ENCODE assay signal across 25 mouse cellular contexts in the genomic region with DNA sequence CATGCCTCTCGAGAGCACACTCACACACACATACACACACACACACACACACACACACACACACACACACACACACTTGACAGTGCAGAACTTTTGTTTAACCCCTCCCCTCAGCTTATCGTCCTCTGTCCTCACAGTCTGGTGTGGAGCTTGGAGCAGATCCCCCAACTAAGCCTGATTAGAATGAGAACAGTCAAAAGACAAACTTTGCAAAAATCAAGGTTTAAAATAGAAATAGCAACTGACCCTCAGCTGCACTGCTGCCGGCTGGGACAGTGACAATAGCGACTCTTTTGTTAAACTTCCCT. TPM values are rescaled to one million over a fixed set of nuclear protein-coding genes. Genes with fewer than 3 reads are reported as not detected.
DNase-seq lines count a peak whose midpoint lies in the region; ATAC-seq and TF ChIP-seq lines count a peak whose summit lies in the region.
"Had no signal": no experiment of that assay in that cellular context is flagged by ENCODE, and none has a peak within 500 bp of the region (broad histone marks: within the 10 kb centered on the region; RNA-seq: fewer than 3 reads in every experiment).

No protein-coding gene starts in this region.

- WGBS in forebrain, embryonic 13.5 days = 10% methylated on average over 4 of the region's 4 CpGs
- WGBS in forebrain, postnatal 0 days = 24% methylated on average over 4 of the region's 4 CpGs
- 19% methylated on average over 4 of the region's 4 CpGs for WGBS in hindbrain, embryonic 11.5 days
- 18% methylated on average over 4 of the region's 4 CpGs for WGBS in hindbrain, embryonic 16.5 days
- WGBS in midbrain, embryonic 12.5 days = 2% methylated on average over 4 of the region's 4 CpGs
- 2% methylated on average over 4 of the region's 4 CpGs for WGBS in midbrain, embryonic 14.5 days

- no peak overlapping the region for H3K27ac ChIP-seq in forebrain, embryonic 13.5 days
- no peak overlapping the region for H3K27ac ChIP-seq in forebrain, postnatal 0 days (ENCODE audit: low read depth, low read length)
- H3K27ac ChIP-seq in hindbrain, embryonic 11.5 days (ENCODE audit: low read depth, low read length) = no peak overlapping the region
- no peak overlapping the region for H3K27ac ChIP-seq in hindbrain, embryonic 16.5 days (ENCODE audit: low read depth, low read length)
- peak overlapping the region; percentile 35; the same call in 1 of the 2 replicates for H3K27ac ChIP-seq in midbrain, embryonic 12.5 days (replicated peaks)
- no peak overlapping the region for H3K27ac ChIP-seq in midbrain, embryonic 14.5 days (replicated peaks; ENCODE audit: low read depth, low read length)
- H3K27ac ChIP-seq: embryonic facial prominence, embryonic 12.5 days; kidney, embryonic 15.5 days; left cerebral cortex, adult 2 months; limb, embryonic 12.5 days; liver, embryonic 15.5 days; lung, embryonic 15.5 days had no signal

- peaks cover 4% of the 10 kb centered on the region; the same call in 1 of the 2 replicates for H3K36me3 ChIP-seq in forebrain, embryonic 13.5 days (ENCODE audit: poor library complexity, severe bottlenecking)
- H3K36me3 ChIP-seq in forebrain, postnatal 0 days (ENCODE audit: insufficient read depth) = no peaks in the 10 kb centered on the region
- H3K36me3 ChIP-seq in hindbrain, embryonic 11.5 days (ENCODE audit: control insufficient read depth, insufficient read depth, low read length) = no peaks in the 10 kb centered on the region
- H3K36me3 ChIP-seq in hindbrain, embryonic 16.5 days (ENCODE audit: control insufficient read depth, insufficient read depth, low read length) = no peaks in the 10 kb centered on the region
- H3K36me3 ChIP-seq in midbrain, embryonic 12.5 days = 0 out of 2 replicates have a peak, but pooled peaks cover 5% of the 10 kb centered on the region
- H3K36me3 ChIP-seq in midbrain, embryonic 14.5 days (ENCODE audit: control insufficient read depth, insufficient read depth, low read length) = no peaks in the 10 kb centered on the region
- H3K36me3 ChIP-seq: embryonic facial prominence, embryonic 12.5 days; kidney, embryonic 15.5 days; limb, embryonic 12.5 days; liver, embryonic 15.5 days; lung, embryonic 15.5 days had no signal

- H3K9ac ChIP-seq in forebrain, embryonic 13.5 days = 0 out of 2 replicates have a peak overlapping the region, but pooled peaks have one; percentile 5
- no peak overlapping the region for H3K9ac ChIP-seq in forebrain, postnatal 0 days
- H3K9ac ChIP-seq in hindbrain, embryonic 11.5 days (ENCODE audit: low read depth, low read length) = no peak overlapping the region
- no peak overlapping the region for H3K9ac ChIP-seq in hindbrain, embryonic 16.5 days (ENCODE audit: low read depth, low read length)
- no peak overlapping the region for H3K9ac ChIP-seq in midbrain, embryonic 12.5 days (replicated peaks)
- no peak overlapping the region for H3K9ac ChIP-seq in midbrain, embryonic 14.5 days (replicated peaks; ENCODE audit: low read length)
- H3K9ac ChIP-seq: embryonic facial prominence, embryonic 12.5 days; kidney, embryonic 15.5 days; limb, embryonic 12.5 days; liver, embryonic 15.5 days; lung, embryonic 15.5 days had no signal

- peaks cover 58% of the 10 kb centered on the region for H3K4me1 ChIP-seq in forebrain, embryonic 13.5 days
- no peaks in the 10 kb centered on the region for H3K4me1 ChIP-seq in forebrain, postnatal 0 days (ENCODE audit: insufficient read depth)
- peaks cover 12% of the 10 kb centered on the region for H3K4me1 ChIP-seq in hindbrain, embryonic 11.5 days (replicated peaks; ENCODE audit: control insufficient read depth, insufficient read depth, low read length)
- peaks cover 13% of the 10 kb centered on the region for H3K4me1 ChIP-seq in hindbrain, embryonic 16.5 days (ENCODE audit: control insufficient read depth, insufficient read depth, low read depth, low read length)
- H3K4me1 ChIP-seq in midbrain, embryonic 12.5 days = peaks cover 50% of the 10 kb centered on the region
- H3K4me1 ChIP-seq in midbrain, embryonic 14.5 days (ENCODE audit: control insufficient read depth, insufficient read depth, low read length) = peaks cover 29% of the 10 kb centered on the region
- H3K4me1 ChIP-seq: limb, embryonic 12.5 days; liver, embryonic 15.5 days; lung, embryonic 15.5 days had no signal

- H3K4me3 ChIP-seq in forebrain, embryonic 13.5 days = no peak overlapping the region
- no peak overlapping the region for H3K4me3 ChIP-seq in forebrain, postnatal 0 days (ENCODE audit: low read depth, low read length)
- H3K4me3 ChIP-seq in hindbrain, embryonic 11.5 days (ENCODE audit: low read depth, low read length) = no peak overlapping the region
- H3K4me3 ChIP-seq in hindbrain, embryonic 16.5 days (ENCODE audit: low read length) = no peak overlapping the region
- no peak overlapping the region for H3K4me3 ChIP-seq in midbrain, embryonic 12.5 days
- no peak overlapping the region for H3K4me3 ChIP-seq in midbrain, embryonic 14.5 days (replicated peaks; ENCODE audit: low read depth, low read length)
- H3K4me3 ChIP-seq: embryonic facial prominence, embryonic 12.5 days; kidney, embryonic 15.5 days; left cerebral cortex, adult 2 months; limb, embryonic 12.5 days; liver, embryonic 15.5 days; lung, embryonic 15.5 days had no signal

- no peak for TF ChIP-seq CTCF in forebrain, postnatal 0 days (IDR thresholded peaks at IDR 0.05; ENCODE audit: low read depth)

- H3K4me2 ChIP-seq in forebrain, embryonic 13.5 days = no peak overlapping the region
- no peak overlapping the region for H3K4me2 ChIP-seq in forebrain, postnatal 0 days (ENCODE audit: low read depth)
- H3K4me2 ChIP-seq in hindbrain, embryonic 11.5 days (replicated peaks; ENCODE audit: low read depth, low read length) = no peak overlapping the region
- no peak overlapping the region for H3K4me2 ChIP-seq in hindbrain, embryonic 16.5 days (ENCODE audit: low read length)
- H3K4me2 ChIP-seq in midbrain, embryonic 12.5 days (replicated peaks) = no peak overlapping the region
- H3K4me2 ChIP-seq in midbrain, embryonic 14.5 days (ENCODE audit: low read length) = no peak overlapping the region
- H3K4me2 ChIP-seq: embryonic facial prominence, embryonic 12.5 days; kidney, embryonic 15.5 days; limb, embryonic 12.5 days; liver, embryonic 15.5 days; lung, embryonic 15.5 days had no signal

- no peaks in the 10 kb centered on the region for H3K27me3 ChIP-seq in forebrain, embryonic 13.5 days
- no peaks in the 10 kb centered on the region for H3K27me3 ChIP-seq in forebrain, postnatal 0 days (ENCODE audit: insufficient read depth, low read length)
- no peaks in the 10 kb centered on the region for H3K27me3 ChIP-seq in hindbrain, embryonic 11.5 days (ENCODE audit: control insufficient read depth, insufficient read depth, low read length)
- H3K27me3 ChIP-seq in hindbrain, embryonic 16.5 days (replicated peaks; ENCODE audit: control insufficient read depth, insufficient read depth, low read length) = no peaks in the 10 kb centered on the region
- no peaks in the 10 kb centered on the region for H3K27me3 ChIP-seq in midbrain, embryonic 12.5 days
- no peaks in the 10 kb centered on the region for H3K27me3 ChIP-seq in midbrain, embryonic 14.5 days (ENCODE audit: control insufficient read depth, insufficient read depth, low read length)
- H3K27me3 ChIP-seq: liver, embryonic 15.5 days; lung, embryonic 15.5 days had no signal

- H3K9me3 ChIP-seq in forebrain, embryonic 13.5 days (replicated peaks) = no peaks in the 10 kb centered on the region
- H3K9me3 ChIP-seq in forebrain, postnatal 0 days (ENCODE audit: low read length) = no peaks in the 10 kb centered on the region
- no peaks in the 10 kb centered on the region for H3K9me3 ChIP-seq in hindbrain, embryonic 11.5 days (ENCODE audit: control insufficient read depth, low read length)
- H3K9me3 ChIP-seq in hindbrain, embryonic 16.5 days (ENCODE audit: control insufficient read depth, low read length) = no peaks in the 10 kb centered on the region
- 0 out of 2 replicates have a peak, but pooled peaks cover 4% of the 10 kb centered on the region for H3K9me3 ChIP-seq in midbrain, embryonic 12.5 days
- H3K9me3 ChIP-seq in midbrain, embryonic 14.5 days (ENCODE audit: control insufficient read depth, low read length) = no peaks in the 10 kb centered on the region
- H3K9me3 ChIP-seq: embryonic facial prominence, embryonic 12.5 days; kidney, embryonic 15.5 days; limb, embryonic 12.5 days; liver, embryonic 15.5 days; lung, embryonic 15.5 days had no signal

- DNase-seq in forebrain, postnatal 0 days = no peak
- peak; percentile 25 for DNase-seq in hindbrain, embryonic 11.5 days (ENCODE audit: low spot score)
- DNase-seq in midbrain, embryonic 14.5 days = no peak
- no peak for DNase-seq in layer of hippocampus, postnatal 14 days (ENCODE audit: low spot score in 2 of 2)
- DNase-seq: adrenal gland, postnatal 14 days; cerebellum, adult 11 months; cerebellum, adult 9-10 months; cerebellum, postnatal 36 days; kidney, adult 18-20 months; kidney, postnatal 25 days; right cerebral cortex, postnatal 25 days; thymus, postnatal 14 days had no signal

- no peak for ATAC-seq in forebrain, embryonic 13.5 days
- no peak for ATAC-seq in forebrain, postnatal 0 days
- no peak for ATAC-seq in hindbrain, embryonic 11.5 days (ENCODE audit: low FRiP score)
- ATAC-seq in hindbrain, embryonic 16.5 days = no peak
- ATAC-seq in midbrain, embryonic 12.5 days (ENCODE audit: low FRiP score, low read depth) = peak; percentile 44; the same call in 1 of the 2 replicates
- no peak for ATAC-seq in midbrain, embryonic 14.5 days (ENCODE audit: low FRiP score, low TSS enrichment)
- ATAC-seq: CD4-positive, CD25-positive, alpha-beta regulatory T cell, adult 4 months had no signal

RNA-seq across cellular contexts. Expression of gene Zfp536, which starts 37.1 kb away (rescaled TPM):
- polyA plus RNA-seq in forebrain, embryonic 13.5 days (2015; fragmentation: Nextera tagmentation; extraction: Ambion mirVana) = 39.7 and 42.0 TPM in 2 replicates
- total RNA-seq in forebrain, postnatal 0 days (2014; rRNA removed) = 24.3 and 34.9 TPM in 2 replicates
- polyA plus RNA-seq in forebrain, postnatal 0 days (2015; fragmentation: Nextera tagmentation; extraction: Ambion mirVana) = 8.1 and 17.0 TPM in 2 replicates
- 27.0 and 34.2 TPM in 2 replicates for polyA plus RNA-seq in hindbrain, embryonic 11.5 days (2014; fragmentation: Nextera tagmentation; extraction: Ambion mirVana)
- 28.5 and 31.0 TPM in 2 replicates for polyA plus RNA-seq in hindbrain, embryonic 16.5 days (2015; fragmentation: Nextera tagmentation; extraction: Ambion mirVana)
- 43.5 and 48.9 TPM in 2 replicates for polyA plus RNA-seq in midbrain, embryonic 12.5 days (2016; fragmentation: Nextera tagmentation; extraction: Ambion mirVana)
- 34.9 and 38.0 TPM in 2 replicates for polyA plus RNA-seq in midbrain, embryonic 14.5 days (2014; fragmentation: Nextera tagmentation; extraction: Ambion mirVana)
- total RNA-seq in layer of hippocampus, postnatal 14 days (2021) = 10 to 100 TPM; 49.4 to 49.5 TPM
- total RNA-seq: hematopoietic stem cell, adult 5-6 weeks; liver, adult 2 months; monocyte, adult 5-6 weeks had no signal
- polyA plus RNA-seq: liver, adult 2 months had no signal
